Mouse (Mus musculus) urinary bladder, adult 18-20 months (tissue): Measurements from ENCODE around the gene U2af1l4.
A peak's percentile ranks its signal among the peaks of the same experiment; 100 is the strongest.

ENCODE experiments used
- DNase-seq, 2 experiments: peaks; one replicate each; pipeline ENCODE4 v3.0.0; 2022; ENCODE audit warnings: low spot score in 2 of 2, mixed read lengths in 2 of 2

The U2af1l4 gene

GRCm38 (mm10) chr7:30608476-30608875, 45.4 kb downstream of the U2af1l4 start:
- no peak for DNase-seq

DNA sequence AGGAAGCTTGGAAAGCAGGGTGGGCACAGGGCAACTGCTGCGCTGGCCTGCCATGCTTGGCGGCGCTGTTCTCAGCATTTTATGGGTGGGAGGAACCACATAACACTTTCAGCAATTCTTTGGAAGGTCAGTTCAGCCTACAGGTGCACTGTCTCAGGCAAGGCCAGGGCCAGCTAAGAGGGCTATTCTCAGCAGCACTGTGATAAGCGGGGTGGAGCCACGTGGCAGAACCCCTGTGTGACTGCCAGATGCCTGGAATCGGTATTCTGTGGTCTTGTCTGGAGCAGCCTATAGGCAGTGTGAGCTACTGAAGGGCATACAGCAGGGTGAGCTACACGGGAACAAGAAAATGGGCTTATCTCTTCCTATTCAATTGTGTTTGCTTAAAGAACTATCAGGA, 46.9 kb downstream of the U2af1l4 start:
- no peak for DNase-seq

GRCm38 (mm10) chr7:30612654-30613402, 49.7 kb downstream of the U2af1l4 start, which contains the start of gene Upk1a:
Upk1a (minus strand) TSS chr7:30612847.
- peak in 1 of 2 experiments; percentile 60 for DNase-seq

DNA sequence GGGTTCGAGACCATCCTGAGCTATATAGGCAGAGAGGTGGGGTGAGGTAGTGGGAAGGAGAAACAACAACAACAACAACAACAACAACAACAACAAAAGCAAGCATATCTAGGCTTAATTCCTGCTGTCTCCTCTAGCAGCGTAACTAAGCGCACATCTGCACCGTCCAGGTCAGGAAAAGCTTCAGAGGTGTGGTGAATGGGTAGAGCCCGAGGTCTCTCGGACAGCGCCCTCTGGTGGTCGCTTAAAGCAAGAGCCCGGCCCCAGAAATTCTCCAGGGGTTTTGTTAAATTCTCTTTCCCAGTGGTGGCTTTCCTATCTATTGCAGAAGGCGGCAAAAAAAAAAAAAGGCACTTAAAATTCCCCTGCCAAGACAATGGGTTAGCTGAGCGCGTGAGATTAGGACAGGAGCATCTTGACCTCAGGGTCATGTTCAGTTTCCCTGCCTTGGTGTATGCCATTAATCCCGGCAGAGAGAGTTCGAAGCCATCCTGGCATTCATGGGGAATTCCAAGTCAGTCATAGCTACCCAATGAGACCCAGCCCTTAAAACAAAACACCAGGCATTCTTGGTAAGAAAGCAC, 50.5 kb downstream of the U2af1l4 start:
- DNase-seq, result peak in 1 of 2 experiments; percentile 53

DNA sequence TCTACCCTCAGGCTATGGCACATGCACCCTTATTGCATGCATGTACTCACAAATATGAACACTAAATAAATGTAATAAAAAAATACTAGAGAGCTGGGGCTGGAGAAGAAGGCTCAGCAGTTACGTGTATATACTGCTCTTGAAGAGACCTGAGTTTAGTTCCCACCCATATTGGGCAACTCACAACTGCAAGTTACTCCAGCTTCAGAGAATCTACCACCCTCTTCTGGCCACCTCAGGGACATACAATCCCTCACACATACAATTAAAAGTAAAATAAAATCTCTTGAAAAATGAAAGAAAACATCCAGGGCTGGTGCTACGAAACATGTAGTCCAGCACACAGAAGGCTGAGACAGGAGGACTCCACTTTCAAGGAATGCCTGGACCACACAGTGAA, 51.4 kb downstream of the U2af1l4 start:
- no peak for DNase-seq
